Mouse (Mus musculus) embryonic fibroblast, embryonic 13.5 days (primary cell): Measurements from ENCODE around the gene Gpbar1. TPM values are rescaled to one million over a fixed set of nuclear protein-coding genes. Genes with fewer than 3 reads are reported as not detected.

Experiments
- H3K27ac ChIP-seq: 2 replicates; pipeline ENCODE4 v1.5.1; 2012; ENCODE audit warnings: low read length, control low read depth, inconsistent platforms; ENCODE audit not compliant: insufficient read depth
- H3K4me1 ChIP-seq: 2 replicates; pipeline ENCODE4 v1.6.1; 2011; ENCODE audit warnings: low read length; ENCODE audit not compliant: control insufficient read depth, insufficient read depth
- H3K4me3 ChIP-seq: 2 replicates; pipeline ENCODE4 v1.5.1; 2011; ENCODE audit warnings: mild to moderate bottlenecking, control low read depth, low read length; ENCODE audit not compliant: insufficient read depth
- CTCF ChIP-seq: IDR thresholded peaks from 2 replicates; pipeline ENCODE4 v1.5.1; 2011; ENCODE audit warnings: mild to moderate bottlenecking, control low read depth, low read length, moderate library complexity, borderline replicate concordance; ENCODE audit not compliant: insufficient read depth
- POLR2A ChIP-seq: IDR thresholded peaks from 2 replicates; pipeline ENCODE4 v1.6.1; 2011; ENCODE audit warnings: low read depth, mild to moderate bottlenecking, control low read depth, low read length, moderate library complexity
- polyA plus RNA-seq: library from polyadenylated mRNA; stranded (reverse); fragments of >200 nt; gene quantifications from 2 replicates; pipeline ENCODE4 v1.2.4, GENCODE M21; 2011; ENCODE audit warnings: low read depth; ENCODE audit not compliant: missing spikeins, insufficient read length

Gpbar1 gene
- polyA plus RNA-seq, 1 experiment = 1.3 TPM

GRCm38 (mm10) chr1:74300347-74301110 lies 22.2 kb downstream of the Gpbar1 start:
- Histone ChIP-seq H3K4me1 (peaks cover 44% of the 10 kb centered on the region), H3K4me3 (no peak overlapping the region), H3K27ac (no peak overlapping the region)
- TF ChIP-seq POLR2A (no peak), CTCF (no peak)

- no peak overlapping the region for H3K27ac ChIP-seq
- peaks cover 31% of the 10 kb centered on the region for H3K4me1 ChIP-seq
- no peak for TF ChIP-seq CTCF
- TF ChIP-seq POLR2A = 0 out of 2 replicates have a peak, but pooled peaks have one; percentile 17
- peak overlapping the region; percentile 87 for H3K4me3 ChIP-seq
Observed at GRCm38 (mm10) chr1:74302229-74302628, 23.9 kb downstream of the Gpbar1 start.

GRCm38 (mm10) chr1:74302835-74303234 lies 24.5 kb downstream of the Gpbar1 start:
- Histone ChIP-seq H3K4me3 (peak overlapping the region; percentile 87), H3K4me1 (peaks cover 27% of the 10 kb centered on the region), H3K27ac (no peak overlapping the region)
- TF ChIP-seq POLR2A (no peak), CTCF (no peak)

GRCm38 (mm10) chr1:74303509-74304338 lies 25.4 kb downstream of the Gpbar1 start:
- peaks cover 19% of the 10 kb centered on the region for H3K4me1 ChIP-seq
- H3K4me3 ChIP-seq = peak overlapping the region; percentile 87
- TF ChIP-seq POLR2A (peak; percentile 89), CTCF (no peak)
- peak overlapping the region; percentile 88 for H3K27ac ChIP-seq

GRCm38 (mm10) chr1:74304339-74304790 lies 26.0 kb downstream of the Gpbar1 start:
- Histone ChIP-seq H3K4me3 (peak overlapping the region; percentile 87), H3K4me1 (peaks cover 15% of the 10 kb centered on the region), H3K27ac (peak overlapping the region; percentile 88)
- TF ChIP-seq POLR2A (0 out of 2 replicates have a peak, but pooled peaks have one; percentile 18), CTCF (no peak)

GRCm38 (mm10) chr1:74304946-74305345 lies 26.6 kb downstream of the Gpbar1 start:
- no peak for TF ChIP-seq CTCF
- TF ChIP-seq POLR2A = no peak
- H3K4me1 ChIP-seq = peaks cover 14% of the 10 kb centered on the region
- no peak overlapping the region for H3K4me3 ChIP-seq
- H3K27ac ChIP-seq = peak overlapping the region; percentile 25; the same call in 1 of the 2 replicates

GRCm38 (mm10) chr1:74305522-74305921 lies 27.2 kb downstream of the Gpbar1 start, which contains the start of gene Tmbim1:
TSS of gene Tmbim1 (minus strand) at chr1:74305622.
- Histone ChIP-seq H3K4me1 (peaks cover 14% of the 10 kb centered on the region), H3K4me3 (peak within 1 kb of the TSS; percentile 87), H3K27ac (peak within 1 kb of the TSS; percentile 88)
- no peak for TF ChIP-seq CTCF

- Histone ChIP-seq H3K27ac (no peak overlapping the region), H3K4me3 (no peak overlapping the region), H3K4me1 (peaks cover 5% of the 10 kb centered on the region; the same call in 1 of the 2 replicates)
- no peak for TF ChIP-seq POLR2A
- no peak for TF ChIP-seq CTCF
Observed at GRCm38 (mm10) chr1:74307146-74307545, 28.8 kb downstream of the Gpbar1 start.

GRCm38 (mm10) chr1:74308001-74308964 lies 29.9 kb downstream of the Gpbar1 start:
- no peak overlapping the region for H3K4me3 ChIP-seq
- peaks cover 3% of the 10 kb centered on the region; the same call in 1 of the 2 replicates for H3K4me1 ChIP-seq
- no peak for TF ChIP-seq CTCF
- no peak for TF ChIP-seq POLR2A
- no peak overlapping the region for H3K27ac ChIP-seq
